Mouse (Mus musculus): ENCODE measurements at regions not wholly inside any gene's neighbourhood (a gene's known extent, or its start where the extent isn't known, plus 50 kb on each side); places are given as distances from the start of the nearest gene placed in this dataset.

GRCm38 (mm10) chr12:95937705-95938104 lies 245.7 kb downstream of the Flrt2 start:
- in situ Hi-C loops (cut with MboI, MseI), result no loop called here

GRCm38 (mm10) chr12:95940465-95941012 lies 248.5 kb downstream of the Flrt2 start:
- in situ Hi-C loops (cut with MboI, MseI), result no loop called here

- in situ Hi-C loops (cut with MboI, MseI), result no loop called here
Observed at GRCm38 (mm10) chr12:95959786-95960504, 267.9 kb downstream of the Flrt2 start.

- in situ Hi-C loops (cut with MboI, MseI), result no loop called here
Observed at GRCm38 (mm10) chr12:95960505-95960871, 268.5 kb downstream of the Flrt2 start.

GRCm38 (mm10) chr12:95962817-95963216 lies 270.8 kb downstream of the Flrt2 start:
- in situ Hi-C loops (cut with MboI, MseI), result no loop called here

- in situ Hi-C loops (cut with MboI, MseI), result no loop called here
Observed at GRCm38 (mm10) chr12:95988669-95989288, 296.8 kb downstream of the Flrt2 start.

- in situ Hi-C loops (cut with MboI, MseI), result no loop called here
Observed at GRCm38 (mm10) chr12:95994963-95995362, 302.9 kb downstream of the Flrt2 start.

GRCm38 (mm10) chr12:96030180-96030579 lies 338.2 kb downstream of the Flrt2 start:
- in situ Hi-C loops (cut with MboI, MseI), result no loop called here

- in situ Hi-C loops (cut with MboI, MseI), result no loop called here
Observed at GRCm38 (mm10) chr12:96075365-96075764, 383.3 kb downstream of the Flrt2 start.

- in situ Hi-C loops (cut with MboI, MseI), result no loop called here
Observed at GRCm38 (mm10) chr12:96090995-96091394, 399.0 kb downstream of the Flrt2 start.

GRCm38 (mm10) chr12:96106254-96106653 lies 414.2 kb downstream of the Flrt2 start:
- in situ Hi-C loops (cut with MboI, MseI), result no loop called here

GRCm38 (mm10) chr12:96114727-96115379 lies 422.8 kb downstream of the Flrt2 start:
- in situ Hi-C loops (cut with MboI, MseI), result no loop called here

GRCm38 (mm10) chr12:96117553-96117952 lies 425.5 kb downstream of the Flrt2 start:
- in situ Hi-C loops (cut with MboI, MseI), result no loop called here

GRCm38 (mm10) chr12:96124156-96124931 lies 432.3 kb downstream of the Flrt2 start:
- in situ Hi-C loops (cut with MboI, MseI), result no loop called here

- in situ Hi-C loops (cut with MboI, MseI), result no loop called here
Observed at GRCm38 (mm10) chr12:96129870-96130454, 437.9 kb downstream of the Flrt2 start.

- in situ Hi-C loops (cut with MboI, MseI), result no loop called here
Observed at GRCm38 (mm10) chr12:96130796-96131512, 438.9 kb downstream of the Flrt2 start.

- in situ Hi-C loops (cut with MboI, MseI), result no loop called here
Observed at GRCm38 (mm10) chr12:96134136-96134535, 442.1 kb downstream of the Flrt2 start.

GRCm38 (mm10) chr12:96141748-96142147 lies 449.7 kb downstream of the Flrt2 start:
- in situ Hi-C loops (cut with MboI, MseI), result no loop called here

GRCm38 (mm10) chr12:96154095-96154494 lies 462.1 kb downstream of the Flrt2 start:
- in situ Hi-C loops (cut with MboI, MseI), result no loop called here

- in situ Hi-C loops (cut with MboI, MseI), result no loop called here
Observed at GRCm38 (mm10) chr12:96167551-96167950, 475.5 kb downstream of the Flrt2 start.

- in situ Hi-C loops (cut with MboI, MseI), result no loop called here
Observed at GRCm38 (mm10) chr12:96198928-96199327, 506.9 kb downstream of the Flrt2 start.

All from T-helper 1 cell (primary cell).